Mouse (Mus musculus) bone marrow macrophage, adult 2 months (primary cell): ENCODE data around the gene Cdk5. TPM values are rescaled to one million over a fixed set of nuclear protein-coding genes. Genes with fewer than 3 reads are reported as not detected.
A peak's percentile ranks its signal among the peaks of the same experiment; 100 is the strongest.

Experiments
- H3K27ac ChIP-seq: 2 replicates; pipeline ENCODE4 v1.5.1; 2012; ENCODE audit warnings: low read depth, low read length; ENCODE audit not compliant: insufficient read depth
- H3K4me1 ChIP-seq: 2 replicates; pipeline ENCODE4 v1.6.1; 2012; ENCODE audit warnings: low read length; ENCODE audit not compliant: control insufficient read depth, insufficient read depth
- H3K4me3 ChIP-seq: 2 replicates; pipeline ENCODE4 v1.5.1; 2012; ENCODE audit warnings: mild to moderate bottlenecking, low read length, moderate library complexity; ENCODE audit not compliant: insufficient read depth
- CTCF ChIP-seq: IDR thresholded peaks from 2 replicates; pipeline ENCODE4 v1.5.1; 2012; ENCODE audit warnings: low read depth, mild to moderate bottlenecking, low read length, moderate library complexity
- POLR2A ChIP-seq: IDR thresholded peaks from 2 replicates; pipeline ENCODE4 v1.6.1; 2012; ENCODE audit warnings: mild to moderate bottlenecking, low read depth, low read length, borderline replicate concordance
- polyA plus RNA-seq: library from polyadenylated mRNA; stranded (reverse); fragments of >200 nt; gene quantifications from 2 replicates; pipeline ENCODE4 v1.2.4, GENCODE M21; 2012; ENCODE audit not compliant: missing spikeins, insufficient read depth, insufficient read length

The Cdk5 gene
- polyA plus RNA-seq, 1 experiment = 55.5 TPM

- H3K27ac ChIP-seq = peak overlapping the region; percentile 93
- H3K4me1 ChIP-seq = peaks cover 49% of the 10 kb centered on the region
- peak overlapping the region; percentile 80 for H3K4me3 ChIP-seq
- no peak for TF ChIP-seq POLR2A
- no peak for TF ChIP-seq CTCF
Measured at GRCm38 (mm10) chr5:24388246-24388915, 34.9 kb downstream of the Cdk5 start.

GRCm38 (mm10) chr5:24387264-24388241 lies 35.8 kb downstream of the Cdk5 start:
- no peak for TF ChIP-seq POLR2A
- no peak for TF ChIP-seq CTCF
- H3K4me3 ChIP-seq = peak overlapping the region; percentile 80
- peaks cover 42% of the 10 kb centered on the region for H3K4me1 ChIP-seq
- H3K27ac ChIP-seq = peak overlapping the region; percentile 93

- H3K4me1 ChIP-seq = peaks cover 41% of the 10 kb centered on the region
- TF ChIP-seq CTCF (no peak), POLR2A (no peak)
- H3K4me3 ChIP-seq = no peak overlapping the region
- no peak overlapping the region for H3K27ac ChIP-seq
Measured at GRCm38 (mm10) chr5:24385887-24386550, 37.3 kb downstream of the Cdk5 start.

GRCm38 (mm10) chr5:24385374-24385773 lies 38.0 kb downstream of the Cdk5 start:
- no peak overlapping the region for H3K27ac ChIP-seq
- no peak overlapping the region for H3K4me3 ChIP-seq
- TF ChIP-seq CTCF (no peak), POLR2A (no peak)
- peaks cover 38% of the 10 kb centered on the region for H3K4me1 ChIP-seq

GRCm38 (mm10) chr5:24384407-24384806 lies 38.9 kb downstream of the Cdk5 start:
- peaks cover 29% of the 10 kb centered on the region for H3K4me1 ChIP-seq
- TF ChIP-seq CTCF (no peak), POLR2A (no peak)
- peak overlapping the region; percentile 20 for H3K27ac ChIP-seq
- no peak overlapping the region for H3K4me3 ChIP-seq

- H3K4me3 ChIP-seq = peak overlapping the region; percentile 28
- no peak; the same call in 1 of the 2 replicates for TF ChIP-seq CTCF
- H3K4me1 ChIP-seq = peaks cover 23% of the 10 kb centered on the region
- H3K27ac ChIP-seq = no peak overlapping the region
Measured at GRCm38 (mm10) chr5:24383026-24383859, 40.1 kb downstream of the Cdk5 start.

GRCm38 (mm10) chr5:24381988-24382387 lies 41.3 kb downstream of the Cdk5 start:
- H3K27ac ChIP-seq = no peak overlapping the region
- H3K4me3 ChIP-seq = no peak overlapping the region
- TF ChIP-seq POLR2A = no peak
- TF ChIP-seq CTCF = no peak
- peaks cover 23% of the 10 kb centered on the region for H3K4me1 ChIP-seq

- no peak overlapping the region for H3K4me3 ChIP-seq
- H3K27ac ChIP-seq = no peak overlapping the region
- H3K4me1 ChIP-seq = peaks cover 18% of the 10 kb centered on the region
- TF ChIP-seq POLR2A = no peak
- no peak for TF ChIP-seq CTCF
Measured at GRCm38 (mm10) chr5:24381486-24381885, 41.8 kb downstream of the Cdk5 start.

- no peak for TF ChIP-seq POLR2A
- H3K4me3 ChIP-seq = no peak overlapping the region
- H3K27ac ChIP-seq = no peak overlapping the region
- peaks cover 14% of the 10 kb centered on the region for H3K4me1 ChIP-seq
Measured at GRCm38 (mm10) chr5:24380499-24380898, 42.8 kb downstream of the Cdk5 start.
